Mouse (Mus musculus) lung, embryonic 15.5 days (tissue): ENCODE data around the gene Nhsl1. TPM values are rescaled to one million over a fixed set of nuclear protein-coding genes. Genes with fewer than 3 reads are reported as not detected.
"Not testable (repeated sequence)": the region's sequence is repeated elsewhere in the genome, so short reads cannot be mapped to it uniquely, and the experiment has no call there.

Source experiments
- ATAC-seq: fragments of 200-750 bp; cut with Nextera tagmentation; 2 replicates; pipeline ENCODE4 v1.8.0; 2017; ENCODE audit warnings: moderate number of reproducible peaks, borderline replicate concordance; ENCODE audit not compliant: low FRiP score, low TSS enrichment; ENCODE audit errors: extremely low read depth
- H3K27ac ChIP-seq: fragments of 300-500 bp; sonication (generic); 2 replicates; pipeline ENCODE4 v1.5.1; 2015; ENCODE audit warnings: moderate library complexity, mild to moderate bottlenecking, inconsistent platforms
- H3K27me3 ChIP-seq: fragments of 300-500 bp; sonication (generic); 2 replicates; pipeline ENCODE4 v1.6.1; 2015; ENCODE audit warnings: inconsistent platforms
- H3K36me3 ChIP-seq: fragments of 300-500 bp; sonication (generic); 2 replicates; pipeline ENCODE4 v1.6.1; 2015; ENCODE audit warnings: inconsistent platforms
- H3K4me1 ChIP-seq: fragments of 300-500 bp; sonication (generic); 2 replicates; pipeline ENCODE4 v1.6.1; 2015; ENCODE audit warnings: inconsistent platforms
- H3K4me2 ChIP-seq: fragments of 300-500 bp; sonication (generic); 2 replicates; pipeline ENCODE4 v1.6.1; 2015; ENCODE audit warnings: inconsistent platforms, mild to moderate bottlenecking, moderate library complexity
- H3K4me3 ChIP-seq: fragments of 300-500 bp; sonication (generic); 2 replicates; pipeline ENCODE4 v1.5.1; 2015; ENCODE audit warnings: mild to moderate bottlenecking, inconsistent platforms
- H3K9ac ChIP-seq: fragments of 300-500 bp; sonication (generic); 2 replicates; pipeline ENCODE4 v1.6.1; 2015; ENCODE audit warnings: inconsistent platforms
- H3K9me3 ChIP-seq: fragments of 300-500 bp; sonication (generic); 2 replicates; pipeline ENCODE4 v1.6.1; 2016; ENCODE audit warnings: inconsistent platforms
- WGBS: fragments of 180-500 bp; shearing (Covaris S2); methylation state at CpG from one replicate; pipeline ENCODE4 v1.1.7; 2015; 5-methylcytosine and 5-hydroxymethylcytosine counted together
- polyA plus RNA-seq: library from polyadenylated mRNA; unstranded; fragments of >200 nt; fragmentation: Nextera tagmentation; extraction: Ambion mirVana; gene quantifications from 2 replicates; pipeline ENCODE4 v1.2.1, GENCODE M21; 2015

Gene Nhsl1
- polyA plus RNA-seq, 1 experiment from 2014 or later, result 4.4 TPM

DNA sequence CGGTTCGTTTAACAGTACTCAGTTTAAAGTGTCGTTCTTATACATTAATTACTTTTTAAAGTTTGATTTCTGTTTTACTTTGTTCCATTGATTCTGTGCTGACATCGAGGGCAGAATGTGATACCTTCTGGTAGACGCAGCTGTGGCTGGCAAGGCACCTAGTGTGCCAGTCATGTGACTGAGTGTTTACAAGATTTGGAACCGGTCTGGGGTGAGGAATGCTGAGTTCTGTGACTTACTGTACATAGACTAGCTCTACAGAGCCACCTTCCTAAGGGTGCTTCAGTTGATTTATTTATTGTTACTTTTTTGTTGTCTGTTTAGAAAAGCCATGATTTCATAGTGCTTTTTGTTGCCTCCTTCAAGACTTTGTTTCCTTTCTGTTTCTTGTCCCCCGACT is 209.0 kb downstream of the Nhsl1 start:
- Histone ChIP-seq H3K4me2 (no peak overlapping the region), H3K27me3 (no peaks in the 10 kb centered on the region), H3K4me3 (no peak overlapping the region), H3K4me1 (peaks cover 12% of the 10 kb centered on the region; the same call in 1 of the 2 replicates), H3K9me3 (no peaks in the 10 kb centered on the region), H3K9ac (no peak overlapping the region), H3K27ac (no peak overlapping the region), H3K36me3 (peaks cover 8% of the 10 kb centered on the region; the same call in 1 of the 2 replicates)
- 55% methylated on average over 7 of the region's 7 CpGs for WGBS
- no peak for ATAC-seq

DNA sequence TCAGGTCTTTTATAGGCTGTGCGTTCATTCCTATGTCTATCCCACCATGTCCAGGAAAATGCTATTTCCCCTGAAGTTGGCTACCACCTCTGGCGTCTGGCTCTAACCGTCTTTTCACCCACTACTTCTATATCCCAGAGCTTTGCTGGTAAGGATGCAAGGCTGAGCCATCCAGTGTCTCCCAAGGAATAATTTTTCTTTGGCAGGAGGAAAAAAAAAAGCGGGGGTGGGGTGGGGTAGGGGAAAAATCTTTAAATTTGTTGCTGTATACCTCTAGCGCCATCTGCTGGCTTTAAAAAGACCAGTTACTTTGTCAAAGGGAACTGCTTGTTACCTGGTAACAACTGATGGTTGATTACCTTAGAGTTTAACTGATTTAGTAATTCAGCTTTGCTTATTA is 209.7 kb downstream of the Nhsl1 start:
- Histone ChIP-seq H3K4me2 (no peak overlapping the region), H3K9ac (no peak overlapping the region), H3K27ac (no peak overlapping the region), H3K9me3 (no peaks in the 10 kb centered on the region), H3K4me3 (no peak overlapping the region), H3K27me3 (no peaks in the 10 kb centered on the region), H3K36me3 (peaks cover 8% of the 10 kb centered on the region; the same call in 1 of the 2 replicates), H3K4me1 (peaks cover 12% of the 10 kb centered on the region; the same call in 1 of the 2 replicates)
- no peak for ATAC-seq
- 49% methylated on average over 5 of the region's 5 CpGs for WGBS

DNA sequence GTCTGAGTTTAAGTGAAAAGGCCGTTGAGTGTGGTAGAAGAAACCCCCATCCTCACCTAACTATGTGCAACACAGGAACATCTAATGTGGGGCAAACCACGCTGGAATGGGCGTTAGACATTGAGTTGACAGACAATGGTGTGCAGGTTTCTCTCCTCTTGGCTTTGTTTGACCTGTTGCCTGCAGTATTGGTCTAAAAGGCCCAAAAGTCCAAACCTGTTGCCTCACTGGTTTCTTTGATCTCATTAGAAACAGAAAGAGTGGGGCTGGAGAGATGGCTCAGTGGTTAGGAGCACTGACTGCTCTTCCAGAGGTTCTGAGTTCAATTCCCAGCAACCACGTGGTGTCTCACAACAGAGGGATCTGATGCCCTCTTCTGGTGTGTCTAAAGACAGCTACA is 210.4 kb downstream of the Nhsl1 start:
- no peak overlapping the region for H3K9ac ChIP-seq
- H3K36me3 ChIP-seq, result peaks cover 8% of the 10 kb centered on the region; the same call in 1 of the 2 replicates
- no peaks in the 10 kb centered on the region for H3K27me3 ChIP-seq
- 75% methylated on average over 4 of the region's 4 CpGs for WGBS
- H3K27ac ChIP-seq, result no peak overlapping the region
- H3K9me3 ChIP-seq, result no peaks in the 10 kb centered on the region
- no peak overlapping the region for H3K4me2 ChIP-seq
- ATAC-seq, result no peak
- H3K4me1 ChIP-seq, result peaks cover 12% of the 10 kb centered on the region; the same call in 1 of the 2 replicates
- no peak overlapping the region for H3K4me3 ChIP-seq

DNA sequence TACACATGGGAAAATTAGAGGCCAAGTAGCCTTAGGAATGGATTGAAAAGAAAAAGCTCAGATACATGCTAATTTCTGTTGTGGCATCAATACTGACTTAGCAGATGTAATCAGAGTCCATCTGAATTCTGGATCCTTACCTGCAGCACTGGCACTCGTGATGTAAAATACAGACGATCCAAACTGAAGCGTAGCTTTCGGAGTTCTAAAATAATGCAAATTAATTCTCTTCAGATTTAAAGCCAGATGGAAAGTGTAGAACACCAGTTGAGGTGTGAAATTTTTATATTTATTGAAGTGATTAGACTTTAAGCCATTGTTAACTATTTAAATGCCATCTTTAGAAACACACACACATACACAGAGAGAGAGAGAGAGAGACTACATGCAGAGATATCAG is 211.4 kb downstream of the Nhsl1 start:
- H3K4me3 ChIP-seq, result no peak overlapping the region
- H3K9me3 ChIP-seq, result no peaks in the 10 kb centered on the region
- H3K9ac ChIP-seq, result no peak overlapping the region
- peaks cover 8% of the 10 kb centered on the region; the same call in 1 of the 2 replicates for H3K36me3 ChIP-seq
- no peaks in the 10 kb centered on the region for H3K27me3 ChIP-seq
- no peak overlapping the region for H3K27ac ChIP-seq
- peaks cover 12% of the 10 kb centered on the region; the same call in 1 of the 2 replicates for H3K4me1 ChIP-seq
- ATAC-seq, result no peak
- no peak overlapping the region for H3K4me2 ChIP-seq
- 90% methylated on average over 4 of the region's 4 CpGs for WGBS

DNA sequence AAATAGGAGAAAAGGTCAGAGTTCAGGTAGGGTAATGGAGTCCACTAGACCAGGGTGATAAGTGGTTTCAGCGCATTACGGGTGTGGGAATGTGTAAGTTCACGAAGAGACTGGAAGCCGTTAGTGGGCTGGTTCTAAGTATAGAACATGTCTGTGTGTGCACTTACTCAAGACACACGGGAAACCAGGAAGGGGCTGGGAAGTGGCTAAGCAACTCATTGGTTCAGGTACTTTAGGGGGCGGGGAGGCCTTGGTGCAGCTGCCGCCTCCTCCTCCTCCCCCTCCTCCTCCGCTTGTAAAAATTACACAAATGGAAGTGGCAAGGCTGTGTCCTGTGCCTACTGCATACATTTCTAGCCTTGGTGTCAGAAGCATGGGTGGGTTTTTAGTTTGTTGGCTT is 213.5 kb downstream of the Nhsl1 start:
- Histone ChIP-seq H3K4me3 (no peak overlapping the region), H3K27me3 (no peaks in the 10 kb centered on the region), H3K36me3 (peaks cover 8% of the 10 kb centered on the region; the same call in 1 of the 2 replicates), H3K9ac (no peak overlapping the region), H3K27ac (no peak overlapping the region), H3K9me3 (no peaks in the 10 kb centered on the region), H3K4me1 (peaks cover 5% of the 10 kb centered on the region; the same call in 1 of the 2 replicates), H3K4me2 (no peak overlapping the region)
- 58% methylated on average over 8 of the region's 8 CpGs for WGBS
- no peak for ATAC-seq

DNA sequence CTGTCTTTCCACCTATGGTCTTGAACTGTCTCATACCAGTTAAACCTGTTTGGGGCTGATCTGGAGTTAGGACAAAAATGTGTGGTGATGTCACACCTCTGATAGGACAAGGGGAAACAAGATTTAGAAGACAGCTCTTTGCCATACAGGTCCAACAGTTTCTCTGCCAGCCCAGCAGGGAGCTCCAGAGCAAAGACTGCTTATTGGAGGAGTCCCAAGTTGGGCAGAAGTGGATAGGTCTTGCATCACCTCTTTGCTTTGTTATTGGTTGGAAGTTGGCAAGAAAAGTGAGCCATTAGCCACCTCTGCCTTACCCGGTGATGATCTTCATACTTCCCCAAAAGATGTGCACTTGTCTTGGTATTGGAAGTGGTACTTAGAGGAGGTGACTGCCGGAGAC is 218.1 kb downstream of the Nhsl1 start:
- no peak overlapping the region for H3K4me2 ChIP-seq
- H3K9ac ChIP-seq, result no peak overlapping the region
- no peak for ATAC-seq
- no peaks in the 10 kb centered on the region for H3K4me1 ChIP-seq
- H3K36me3 ChIP-seq, result peaks cover 1% of the 10 kb centered on the region; the same call in 1 of the 2 replicates
- H3K27me3 ChIP-seq, result no peaks in the 10 kb centered on the region
- WGBS, result 87% methylated on average over 2 of the region's 2 CpGs
- no peaks in the 10 kb centered on the region for H3K9me3 ChIP-seq
- H3K27ac ChIP-seq, result no peak overlapping the region
- no peak overlapping the region for H3K4me3 ChIP-seq

DNA sequence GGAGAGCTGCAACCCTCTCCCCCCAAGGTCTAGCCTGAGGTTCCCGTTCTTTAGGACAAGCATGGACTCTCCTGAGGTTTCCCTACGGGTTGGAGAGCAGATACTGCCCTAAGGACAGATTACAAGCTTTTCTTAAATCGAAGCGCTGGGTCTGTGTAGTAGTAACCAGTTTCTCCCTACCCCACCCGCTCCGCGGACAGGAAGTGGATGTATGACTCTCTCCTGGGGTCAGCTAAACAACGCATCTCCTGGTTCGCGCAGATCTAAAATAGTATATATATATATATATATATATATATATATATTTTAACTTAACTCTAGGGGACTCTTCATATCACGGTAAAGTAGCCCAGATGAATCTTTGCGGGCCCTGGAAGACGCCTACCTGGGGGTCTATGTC is 226.5 kb downstream of the Nhsl1 start:
- Histone ChIP-seq H3K4me1 (peaks cover 10% of the 10 kb centered on the region), H3K4me3 (peak overlapping the region; percentile 63), H3K4me2 (peak overlapping the region; percentile 96), H3K9me3 (no peaks in the 10 kb centered on the region), H3K27ac (no peak overlapping the region), H3K9ac (peak overlapping the region; percentile 63), H3K27me3 (no peaks in the 10 kb centered on the region), H3K36me3 (no peaks in the 10 kb centered on the region)
- WGBS, result 2% methylated on average over 13 of the region's 13 CpGs
- ATAC-seq, result peak; percentile 14; the same call in 1 of the 2 replicates

DNA sequence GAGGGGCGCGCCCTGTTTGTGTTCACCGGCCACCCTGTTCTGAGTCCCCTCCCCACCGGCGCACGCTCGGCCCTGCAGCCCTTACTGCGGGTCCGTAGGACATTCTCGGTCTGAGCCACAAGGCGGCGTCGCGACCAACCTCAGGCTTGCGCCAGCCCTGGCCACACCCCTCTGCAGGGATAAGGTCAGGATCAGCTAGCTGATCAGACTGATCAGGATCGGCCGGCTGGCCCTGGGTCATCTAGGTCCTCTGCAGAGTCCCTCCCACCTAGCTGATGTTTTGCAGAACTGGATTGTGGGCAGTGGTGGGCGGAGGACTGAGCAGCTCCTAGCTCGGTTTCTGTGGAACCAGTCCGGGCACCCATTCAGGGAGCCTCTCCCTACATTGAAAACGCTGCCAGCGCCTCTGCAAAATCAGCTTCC is 227.0 kb downstream of the Nhsl1 start, which contains the start of gene Hebp2:
Gene Hebp2, minus strand, starts transcription at position 264 of the 423 bp plus-strand sequence.
- Histone ChIP-seq H3K4me3 (peak within 1 kb of the TSS; percentile 63), H3K4me2 (peak within 1 kb of the TSS; percentile 96), H3K27me3 (no peaks in the 10 kb centered on the region), H3K36me3 (no peaks in the 10 kb centered on the region), H3K4me1 (peaks cover 10% of the 10 kb centered on the region), H3K9me3 (no peaks in the 10 kb centered on the region), H3K9ac (peak within 1 kb of the TSS; percentile 63), H3K27ac (peak within 1 kb of the TSS; percentile 25; the same call in 1 of the 2 replicates)
- WGBS, result 1% methylated on average over 22 of the region's 22 CpGs
- ATAC-seq, result peak; percentile 83

DNA sequence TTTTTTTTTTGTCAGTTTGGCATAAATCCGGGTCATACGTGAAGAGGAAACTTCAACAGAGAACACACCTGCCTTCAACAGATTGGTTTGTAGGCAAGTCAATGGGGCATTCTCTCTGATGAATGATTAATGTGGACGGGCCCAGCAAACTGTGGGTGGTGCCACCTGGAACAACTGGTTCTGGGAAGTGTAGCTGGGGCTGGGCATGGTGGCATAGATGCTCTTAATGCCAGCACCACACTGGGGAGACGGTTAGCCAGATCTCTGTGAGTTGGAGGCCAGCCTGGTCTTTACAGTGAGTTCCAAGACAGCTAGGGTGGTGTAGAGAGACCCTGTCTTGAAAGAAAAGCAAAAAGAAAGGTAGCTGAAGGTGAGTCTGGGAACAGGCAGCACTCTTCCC is 228.6 kb downstream of the Nhsl1 start:
- no peak overlapping the region for H3K27ac ChIP-seq
- peaks cover 10% of the 10 kb centered on the region for H3K4me1 ChIP-seq
- no peak overlapping the region for H3K9ac ChIP-seq
- no peak overlapping the region for H3K4me2 ChIP-seq
- H3K4me3 ChIP-seq, result no peak overlapping the region
- ATAC-seq, result no peak
- H3K27me3 ChIP-seq, result no peaks in the 10 kb centered on the region
- no peaks in the 10 kb centered on the region for H3K36me3 ChIP-seq
- H3K9me3 ChIP-seq, result no peaks in the 10 kb centered on the region
- 80% methylated on average over 4 of the region's 4 CpGs for WGBS

DNA sequence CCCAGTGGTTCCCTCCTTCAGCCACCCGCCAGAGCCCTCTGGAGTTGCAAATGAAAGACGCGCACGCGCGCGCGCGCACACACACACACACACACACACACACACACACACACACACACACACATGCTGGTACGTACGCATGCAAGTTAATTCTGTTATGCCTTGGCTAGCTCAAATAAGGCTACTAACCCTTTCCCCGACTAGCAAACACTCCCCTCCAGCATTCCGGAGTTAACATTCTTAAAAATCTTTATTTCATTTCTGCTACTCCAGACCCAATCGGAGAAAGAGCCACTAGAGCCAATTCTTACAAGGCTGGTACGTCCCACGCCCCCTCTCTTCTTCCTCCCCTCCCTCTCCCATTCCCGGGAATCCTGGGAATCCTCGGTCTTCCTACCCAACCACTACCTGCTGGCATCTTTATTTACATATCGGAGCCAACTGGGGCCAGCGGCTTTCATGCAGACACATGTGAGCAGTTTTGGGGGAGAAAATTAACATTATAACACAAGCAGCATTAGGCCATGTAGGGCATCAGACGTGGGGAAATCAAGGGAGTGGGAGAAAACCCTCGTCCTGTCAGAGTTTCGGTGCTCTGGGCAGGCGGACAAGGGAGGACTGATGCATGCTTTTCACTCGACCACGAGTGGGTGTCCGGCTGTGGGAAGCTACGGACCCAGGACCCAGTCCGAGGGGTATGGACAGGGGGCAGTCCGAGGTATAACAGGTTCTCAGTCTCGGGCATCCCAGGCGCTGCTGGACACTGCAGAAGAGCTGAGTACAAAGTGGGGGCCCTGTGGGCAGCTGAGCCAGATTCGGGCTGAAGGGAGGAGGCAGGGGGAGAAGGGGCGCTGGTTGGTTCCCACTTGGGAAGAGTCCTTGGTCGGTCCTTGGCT is 230.8 kb downstream of the Nhsl1 start:
- Histone ChIP-seq H3K9ac (no peak overlapping the region), H3K4me3 (peak overlapping the region; percentile 40), H3K4me2 (peak overlapping the region; percentile 75), H3K9me3 (no peaks in the 10 kb centered on the region), H3K27me3 (no peaks in the 10 kb centered on the region), H3K4me1 (peaks cover 10% of the 10 kb centered on the region), H3K27ac (0 out of 2 replicates have a peak overlapping the region, but pooled peaks have one; percentile 19), H3K36me3 (no peaks in the 10 kb centered on the region)
- ATAC-seq, result no peak
- WGBS, result 6% methylated on average over 35 of the region's 35 CpGs

DNA sequence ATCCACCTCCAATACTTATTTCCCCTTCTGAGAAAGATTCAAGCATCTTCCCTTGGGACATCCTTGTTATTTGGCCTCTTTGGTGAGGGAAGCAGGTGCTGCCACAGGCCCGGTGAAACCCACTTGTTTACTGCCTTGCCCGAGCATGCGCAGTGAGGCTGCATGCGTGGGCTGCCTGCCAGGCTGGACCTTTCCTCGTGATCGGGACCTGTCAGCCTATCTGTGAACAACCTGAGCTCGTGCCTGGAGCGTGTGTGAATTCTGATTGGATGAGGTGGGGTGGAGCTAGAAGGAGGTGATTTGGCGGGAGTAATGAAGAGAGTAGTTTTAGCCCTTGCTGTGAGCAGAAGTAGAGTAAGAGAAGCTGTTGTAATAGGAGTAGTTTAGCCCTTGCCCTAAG is 240.3 kb downstream of the Nhsl1 start:
- WGBS, result 79% methylated on average over 9 of the region's 9 CpGs
- ATAC-seq, result not testable (repeated sequence)

DNA sequence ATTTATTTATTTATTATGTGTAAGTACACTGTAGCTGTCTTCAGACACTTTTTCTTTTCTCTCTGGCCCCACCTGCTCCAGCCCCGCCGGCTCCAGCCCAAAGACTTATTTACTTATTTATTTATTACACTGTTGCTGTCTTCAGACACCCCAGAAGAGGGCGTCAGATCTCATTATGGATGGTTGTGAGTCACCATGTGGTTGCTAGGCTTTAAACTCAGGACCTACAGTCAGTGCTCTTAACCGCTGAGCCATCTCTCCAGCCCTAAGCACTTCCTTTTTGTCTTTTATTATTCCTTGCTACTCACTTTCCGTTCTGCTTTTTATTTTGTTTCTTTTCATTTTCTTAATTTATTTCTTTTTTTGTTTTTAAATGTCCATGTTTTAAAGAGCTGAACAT is 242.7 kb downstream of the Nhsl1 start:
- Histone ChIP-seq H3K4me2 (no peak overlapping the region), H3K4me1 (no peaks in the 10 kb centered on the region), H3K9ac (no peak overlapping the region), H3K27ac (no peak overlapping the region), H3K4me3 (no peak overlapping the region), H3K27me3 (no peaks in the 10 kb centered on the region), H3K36me3 (no peaks in the 10 kb centered on the region), H3K9me3 (no peaks in the 10 kb centered on the region)
- no peak for ATAC-seq
- WGBS, result 41% methylated on average over 5 of the region's 5 CpGs

More for the DNA sequence above, 240.3 kb downstream of the Nhsl1 start:
- H3K27me3 ChIP-seq, H3K9ac ChIP-seq, H3K4me1 ChIP-seq, H3K36me3 ChIP-seq, H3K27ac ChIP-seq, H3K9me3 ChIP-seq, H3K4me3 ChIP-seq, H3K4me2 ChIP-seq: not testable (repeated sequence)
